Mouse (Mus musculus): ENCODE measurements around the gene 1700037H04Rik. TPM values are rescaled to one million over a fixed set of nuclear protein-coding genes. Genes with fewer than 3 reads are reported as not detected.
A peak's percentile ranks its signal among the peaks of the same experiment; 100 is the strongest.

The 1700037H04Rik gene
- polyA plus RNA-seq, 1 experiment from 2014 or later = 76.1 TPM

GRCm38 (mm10) chr2:131179246-131179886 lies 19.5 kb upstream of the 1700037H04Rik start:
- Histone ChIP-seq H3K4me1 (ENCODE audit: insufficient read depth) (peaks cover 21% of the 10 kb centered on the region), H3K27ac (ENCODE audit: low read depth) (peak overlapping the region; percentile 90), H3K9me3 (ENCODE audit: low read depth, low read length) (no peaks in the 10 kb centered on the region), H3K4me3 (ENCODE audit: low read depth, low read length) (peak overlapping the region; percentile 76), H3K36me3 (ENCODE audit: insufficient read depth) (peaks cover 14% of the 10 kb centered on the region; the same call in 1 of the 2 replicates), H3K4me2 (peak overlapping the region; percentile 97), H3K27me3 (ENCODE audit: insufficient read depth, low read length) (no peaks in the 10 kb centered on the region), H3K9ac (peak overlapping the region; percentile 94)
- no peak for TF ChIP-seq CTCF (IDR thresholded peaks at IDR 0.05; ENCODE audit: low read depth)
- DNase-seq = peak; percentile 77
- WGBS = under 1% methylated on average over 67 of the region's 67 CpGs
- peak; percentile 52 for ATAC-seq (ENCODE audit: insufficient read depth)

- peak; percentile 11 for DNase-seq
- 24% methylated on average over 26 of the region's 26 CpGs for WGBS
Observed at GRCm38 (mm10) chr2:131178828-131179245, 19.0 kb upstream of the 1700037H04Rik start.

GRCm38 (mm10) chr2:131177932-131178331 lies 18.1 kb upstream of the 1700037H04Rik start:
- peaks cover 14% of the 10 kb centered on the region; the same call in 1 of the 2 replicates for H3K36me3 ChIP-seq (ENCODE audit: insufficient read depth)
- ATAC-seq (ENCODE audit: insufficient read depth) = no peak
- no peaks in the 10 kb centered on the region for H3K9me3 ChIP-seq (ENCODE audit: low read depth, low read length)
- H3K9ac ChIP-seq = peak overlapping the region; percentile 94; the same call in 1 of the 2 replicates
- DNase-seq = no peak
- H3K4me2 ChIP-seq = peak overlapping the region; percentile 97
- 80% methylated on average over 9 of the region's 9 CpGs for WGBS
- no peak overlapping the region; the same call in 1 of the 2 replicates for H3K27ac ChIP-seq (ENCODE audit: low read depth)
- H3K4me1 ChIP-seq (ENCODE audit: insufficient read depth) = peaks cover 21% of the 10 kb centered on the region
- peak overlapping the region; percentile 76 for H3K4me3 ChIP-seq (ENCODE audit: low read depth, low read length)
- no peak for TF ChIP-seq CTCF (IDR thresholded peaks at IDR 0.05; ENCODE audit: low read depth)
- H3K27me3 ChIP-seq (ENCODE audit: insufficient read depth, low read length) = peaks cover 3% of the 10 kb centered on the region

More at GRCm38 (mm10) chr2:131178828-131179245, 19.0 kb upstream of the 1700037H04Rik start:
- Histone ChIP-seq H3K4me3 (ENCODE audit: low read depth, low read length) (peak overlapping the region; percentile 76), H3K27me3 (ENCODE audit: insufficient read depth, low read length) (no peaks in the 10 kb centered on the region), H3K9ac (peak overlapping the region; percentile 94), H3K27ac (ENCODE audit: low read depth) (peak overlapping the region; percentile 90; the same call in 1 of the 2 replicates), H3K9me3 (ENCODE audit: low read depth, low read length) (no peaks in the 10 kb centered on the region), H3K4me2 (peak overlapping the region; percentile 97), H3K36me3 (ENCODE audit: insufficient read depth) (peaks cover 14% of the 10 kb centered on the region; the same call in 1 of the 2 replicates), H3K4me1 (ENCODE audit: insufficient read depth) (peaks cover 21% of the 10 kb centered on the region)
- ATAC-seq (ENCODE audit: insufficient read depth) = no peak
- TF ChIP-seq CTCF (IDR thresholded peaks at IDR 0.05; ENCODE audit: low read depth) = no peak

- Histone ChIP-seq H3K36me3 (ENCODE audit: insufficient read depth) (peaks cover 14% of the 10 kb centered on the region; the same call in 1 of the 2 replicates), H3K9ac (no peak overlapping the region), H3K4me2 (peak overlapping the region; percentile 97), H3K4me3 (ENCODE audit: low read depth, low read length) (0 out of 2 replicates have a peak overlapping the region, but pooled peaks have one; percentile 0), H3K27ac (ENCODE audit: low read depth) (peak overlapping the region; percentile 67), H3K4me1 (ENCODE audit: insufficient read depth) (peaks cover 21% of the 10 kb centered on the region), H3K9me3 (ENCODE audit: low read depth, low read length) (no peaks in the 10 kb centered on the region), H3K27me3 (ENCODE audit: insufficient read depth, low read length) (peaks cover 17% of the 10 kb centered on the region)
- DNase-seq = peak; percentile 72
- peak; percentile 13; the same call in 1 of the 2 replicates for ATAC-seq (ENCODE audit: insufficient read depth)
- no peak for TF ChIP-seq CTCF (IDR thresholded peaks at IDR 0.05; ENCODE audit: low read depth)
- 59% methylated on average over 5 of the region's 5 CpGs for WGBS
Observed at GRCm38 (mm10) chr2:131176491-131176890, 16.6 kb upstream of the 1700037H04Rik start.

- Histone ChIP-seq H3K4me1 (ENCODE audit: insufficient read depth) (peaks cover 21% of the 10 kb centered on the region), H3K9me3 (ENCODE audit: low read depth, low read length) (no peaks in the 10 kb centered on the region), H3K36me3 (ENCODE audit: insufficient read depth) (peaks cover 14% of the 10 kb centered on the region; the same call in 1 of the 2 replicates), H3K27ac (ENCODE audit: low read depth) (peak overlapping the region; percentile 67), H3K27me3 (ENCODE audit: insufficient read depth, low read length) (peaks cover 23% of the 10 kb centered on the region), H3K4me2 (peak overlapping the region; percentile 97), H3K4me3 (ENCODE audit: low read depth, low read length) (no peak overlapping the region), H3K9ac (no peak overlapping the region)
- no peak for ATAC-seq (ENCODE audit: insufficient read depth)
- no peak for DNase-seq
- no peak for TF ChIP-seq CTCF (IDR thresholded peaks at IDR 0.05; ENCODE audit: low read depth)
- WGBS = 91% methylated on average over 1 of the region's 1 CpGs
Observed at GRCm38 (mm10) chr2:131175945-131176309, 16.0 kb upstream of the 1700037H04Rik start.

GRCm38 (mm10) chr2:131175286-131175944 lies 15.5 kb upstream of the 1700037H04Rik start:
- Histone ChIP-seq H3K4me2 (no peak overlapping the region), H3K9ac (no peak overlapping the region), H3K9me3 (ENCODE audit: low read depth, low read length) (no peaks in the 10 kb centered on the region), H3K4me1 (ENCODE audit: insufficient read depth) (peaks cover 21% of the 10 kb centered on the region), H3K27ac (ENCODE audit: low read depth) (peak overlapping the region; percentile 67; the same call in 1 of the 2 replicates), H3K4me3 (ENCODE audit: low read depth, low read length) (no peak overlapping the region), H3K27me3 (ENCODE audit: insufficient read depth, low read length) (peaks cover 28% of the 10 kb centered on the region), H3K36me3 (ENCODE audit: insufficient read depth) (peaks cover 14% of the 10 kb centered on the region; the same call in 1 of the 2 replicates)
- ATAC-seq (ENCODE audit: insufficient read depth) (no peak), DNase-seq (no peak)
- no peak for TF ChIP-seq CTCF (IDR thresholded peaks at IDR 0.05; ENCODE audit: low read depth)
- 74% methylated on average over 3 of the region's 3 CpGs for WGBS

- ATAC-seq (ENCODE audit: insufficient read depth) (peak; percentile 27; the same call in 1 of the 2 replicates), DNase-seq (peak; percentile 92)
- Histone ChIP-seq H3K9ac (peak overlapping the region; percentile 23; the same call in 1 of the 2 replicates), H3K27ac (ENCODE audit: low read depth) (no peak overlapping the region), H3K9me3 (ENCODE audit: low read depth, low read length) (no peaks in the 10 kb centered on the region), H3K27me3 (ENCODE audit: insufficient read depth, low read length) (peaks cover 30% of the 10 kb centered on the region), H3K4me1 (ENCODE audit: insufficient read depth) (peaks cover 21% of the 10 kb centered on the region), H3K4me2 (peak overlapping the region; percentile 81), H3K36me3 (ENCODE audit: insufficient read depth) (peaks cover 14% of the 10 kb centered on the region; the same call in 1 of the 2 replicates), H3K4me3 (ENCODE audit: low read depth, low read length) (peak overlapping the region; percentile 30)
- TF ChIP-seq CTCF (IDR thresholded peaks at IDR 0.05; ENCODE audit: low read depth) = no peak
- WGBS = 4% methylated on average over 11 of the region's 11 CpGs
Observed at GRCm38 (mm10) chr2:131174700-131175099, 14.8 kb upstream of the 1700037H04Rik start.

Data from lung, embryonic 14.5 days (tissue).